Mouse (Mus musculus) midbrain, postnatal 0 days (tissue): ENCODE measurements around the gene Cwc22. TPM values are rescaled to one million over a fixed set of nuclear protein-coding genes. Genes with fewer than 3 reads are reported as not detected.

Source experiments
- ATAC-seq: fragments of 200-750 bp; cut with Nextera tagmentation; 2 replicates; pipeline ENCODE4 v1.8.0; 2017; ENCODE audit warnings: moderate number of reproducible peaks, mild to moderate bottlenecking, moderate TSS enrichment, moderate library complexity; ENCODE audit not compliant: low FRiP score
- DNase-seq: peaks from one replicate; pipeline ENCODE4 v3.0.0-alpha.2; 2015; ENCODE audit warnings: low spot score
- H3K27ac ChIP-seq: fragments of 300-500 bp; sonication (generic); 2 replicates; pipeline ENCODE4 v1.5.1; 2014; ENCODE audit warnings: low read depth, mild to moderate bottlenecking, low read length, mixed read lengths
- H3K27me3 ChIP-seq: fragments of 300-500 bp; sonication (generic); 2 replicates; pipeline ENCODE4 v1.6.1; 2014; ENCODE audit warnings: low read length, control low read depth, mixed read lengths; ENCODE audit not compliant: insufficient read depth
- H3K36me3 ChIP-seq: fragments of 300-500 bp; sonication (generic); 2 replicates; pipeline ENCODE4 v1.6.1; 2014; ENCODE audit warnings: low read length, control low read depth, mixed read lengths; ENCODE audit not compliant: insufficient read depth
- H3K4me1 ChIP-seq: fragments of 300-500 bp; sonication (generic); 2 replicates; pipeline ENCODE4 v1.6.1; 2014; ENCODE audit warnings: mild to moderate bottlenecking, control low read depth, antibody characterized with exemption, low read length, mixed read lengths; ENCODE audit not compliant: insufficient read depth
- H3K4me2 ChIP-seq: fragments of 300-500 bp; sonication (generic); 2 replicates; pipeline ENCODE4 v1.6.1; 2014; ENCODE audit warnings: low read depth, mild to moderate bottlenecking, low read length, mixed read lengths; ENCODE audit not compliant: poor library complexity, severe bottlenecking
- H3K4me3 ChIP-seq: fragments of 300-500 bp; sonication (generic); 2 replicates; pipeline ENCODE4 v1.5.1; 2014; ENCODE audit warnings: low read depth, mild to moderate bottlenecking, low read length, moderate library complexity
- H3K9ac ChIP-seq: fragments of 300-500 bp; sonication (generic); replicated peaks from 2 replicates; pipeline ENCODE4 v1.6.1; 2014; ENCODE audit warnings: mild to moderate bottlenecking, low read length, moderate library complexity, mixed read lengths; ENCODE audit not compliant: poor library complexity, severe bottlenecking
- H3K9me3 ChIP-seq: fragments of 300-500 bp; sonication (generic); 2 replicates; pipeline ENCODE4 v1.6.1; 2016; ENCODE audit warnings: low read length, control low read depth
- CTCF ChIP-seq: IDR thresholded peaks from 2 replicates; pipeline ENCODE4 v1.5.1; 2016; ENCODE audit warnings: antibody characterized with exemption, mild to moderate bottlenecking
- WGBS: fragments of 180-500 bp; shearing (Covaris S2); extraction: QIAGEN DNeasy Blood & Tissue Kit; methylation state at CpG from one replicate; pipeline ENCODE4 v1.1.7; 2014; 5-methylcytosine and 5-hydroxymethylcytosine counted together
- polyA plus RNA-seq: library from polyadenylated mRNA; unstranded; fragments of >200 nt; fragmentation: Nextera tagmentation; extraction: Ambion mirVana; gene quantifications from 2 replicates; pipeline ENCODE4 v1.2.1, GENCODE M21; 2015
- total RNA-seq: library from RNA; depleted of rRNA; stranded (reverse); fragments of >200 nt; gene quantifications from 2 replicates; pipeline ENCODE4 v1.2.3, GENCODE M21; 2014

The Cwc22 gene
- total and polyA plus RNA-seq, 2 experiments from 2014 or later: 9.4 to 11.8 TPM

GRCm38 (mm10) chr2:77888826-77889225 is 57.3 kb downstream of the Cwc22 start:
- Histone ChIP-seq H3K9ac (no peak overlapping the region), H3K27ac (no peak overlapping the region), H3K4me3 (no peak overlapping the region), H3K4me2 (no peak overlapping the region), H3K27me3 (no peaks in the 10 kb centered on the region), H3K36me3 (peaks cover 8% of the 10 kb centered on the region; the same call in 1 of the 2 replicates), H3K4me1 (no peaks in the 10 kb centered on the region), H3K9me3 (0 out of 2 replicates have a peak, but pooled peaks cover 2% of the 10 kb centered on the region)
- TF ChIP-seq CTCF: no peak
- 83% methylated on average over 2 of the region's 2 CpGs for WGBS
- ATAC-seq (no peak), DNase-seq (no peak)

GRCm38 (mm10) chr2:77888056-77888455 is 58.1 kb downstream of the Cwc22 start:
- Histone ChIP-seq H3K9me3 (0 out of 2 replicates have a peak, but pooled peaks cover 2% of the 10 kb centered on the region), H3K4me2 (no peak overlapping the region), H3K36me3 (0 out of 2 replicates have a peak, but pooled peaks cover 5% of the 10 kb centered on the region), H3K9ac (no peak overlapping the region), H3K27ac (no peak overlapping the region), H3K27me3 (no peaks in the 10 kb centered on the region), H3K4me3 (no peak overlapping the region), H3K4me1 (no peaks in the 10 kb centered on the region)
- WGBS: 89% methylated on average over 6 of the region's 6 CpGs
- TF ChIP-seq CTCF: no peak
- DNase-seq: no peak
- no peak for ATAC-seq

GRCm38 (mm10) chr2:77887166-77887565 is 59.0 kb downstream of the Cwc22 start:
- H3K9ac ChIP-seq: no peak overlapping the region
- DNase-seq: no peak
- no peak for TF ChIP-seq CTCF
- no peak overlapping the region for H3K27ac ChIP-seq
- H3K4me3 ChIP-seq: no peak overlapping the region
- no peak for ATAC-seq
- no peaks in the 10 kb centered on the region for H3K27me3 ChIP-seq
- no peaks in the 10 kb centered on the region for H3K4me1 ChIP-seq
- 97% methylated on average over 4 of the region's 4 CpGs for WGBS
- 0 out of 2 replicates have a peak, but pooled peaks cover 2% of the 10 kb centered on the region for H3K9me3 ChIP-seq
- no peaks in the 10 kb centered on the region for H3K36me3 ChIP-seq
- H3K4me2 ChIP-seq: no peak overlapping the region

GRCm38 (mm10) chr2:77885491-77886130 is 60.6 kb downstream of the Cwc22 start:
- Histone ChIP-seq H3K27ac (no peak overlapping the region), H3K27me3 (no peaks in the 10 kb centered on the region), H3K9ac (no peak overlapping the region), H3K4me2 (no peak overlapping the region), H3K36me3 (no peaks in the 10 kb centered on the region), H3K9me3 (no peaks in the 10 kb centered on the region), H3K4me1 (no peaks in the 10 kb centered on the region), H3K4me3 (no peak overlapping the region)
- no peak for DNase-seq
- 89% methylated on average over 10 of the region's 10 CpGs for WGBS
- no peak for TF ChIP-seq CTCF
- ATAC-seq: no peak

- Histone ChIP-seq H3K4me3 (no peak overlapping the region), H3K36me3 (no peaks in the 10 kb centered on the region), H3K4me1 (no peaks in the 10 kb centered on the region), H3K9me3 (no peaks in the 10 kb centered on the region), H3K27me3 (no peaks in the 10 kb centered on the region), H3K9ac (no peak overlapping the region), H3K27ac (no peak overlapping the region), H3K4me2 (no peak overlapping the region)
- DNase-seq (no peak), ATAC-seq (no peak)
- no peak for TF ChIP-seq CTCF
- WGBS: 93% methylated on average over 6 of the region's 6 CpGs
Measured at GRCm38 (mm10) chr2:77885036-77885435, 61.1 kb downstream of the Cwc22 start.

GRCm38 (mm10) chr2:77884491-77884890 is 61.7 kb downstream of the Cwc22 start:
- Histone ChIP-seq H3K9me3 (no peaks in the 10 kb centered on the region), H3K9ac (no peak overlapping the region), H3K36me3 (no peaks in the 10 kb centered on the region), H3K4me3 (no peak overlapping the region), H3K4me1 (no peaks in the 10 kb centered on the region), H3K27ac (no peak overlapping the region), H3K27me3 (no peaks in the 10 kb centered on the region), H3K4me2 (no peak overlapping the region)
- ATAC-seq (no peak), DNase-seq (no peak)
- no peak for TF ChIP-seq CTCF
- WGBS: 94% methylated on average over 3 of the region's 3 CpGs
